Mouse (Mus musculus): ENCODE measurements at regions not wholly inside any gene's neighbourhood (a gene's known extent, or its start where the extent isn't known, plus 50 kb on each side); places are given as distances from the start of the nearest gene placed in this dataset.

- Histone ChIP-seq H3K27ac (no peak overlapping the region), H3K36me3 (no peaks in the 10 kb centered on the region), H3K4me3 (replicated peaks) (no peak overlapping the region), H3K9ac (replicated peaks) (no peak overlapping the region), H3K27me3 (no peaks in the 10 kb centered on the region), H3K4me1 (replicated peaks) (no peaks in the 10 kb centered on the region), H3K9me3 (no peaks in the 10 kb centered on the region), H3K4me2 (replicated peaks) (no peak overlapping the region)
- WGBS: 66% methylated on average over 8 of the region's 8 CpGs
- no peak for ATAC-seq
These were observed 56.3 kb upstream of the Frg1 start for GRCm38 (mm10) chr8:41472992-41473699.

GRCm38 (mm10) chr8:41472233-41472632, 55.4 kb upstream of the Frg1 start:
- H3K27me3 ChIP-seq: no peaks in the 10 kb centered on the region
- no peaks in the 10 kb centered on the region for H3K36me3 ChIP-seq
- H3K27ac ChIP-seq: no peak overlapping the region
- ATAC-seq: no peak
- H3K4me2 ChIP-seq (replicated peaks): no peak overlapping the region
- H3K4me3 ChIP-seq (replicated peaks): no peak overlapping the region
- WGBS: over 99% methylated on average over 3 of the region's 3 CpGs
- H3K9ac ChIP-seq (replicated peaks): no peak overlapping the region
- H3K9me3 ChIP-seq: no peaks in the 10 kb centered on the region
- H3K4me1 ChIP-seq (replicated peaks): no peaks in the 10 kb centered on the region

Data from midbrain, embryonic 13.5 days (tissue).